Mouse (Mus musculus) erythroblast, embryonic 14.5 days (primary cell): ENCODE measurements around the gene 4931428L18Rik.

Experiments
- GATA1 ChIP-seq: IDR thresholded peaks from 2 replicates; pipeline ENCODE4 v1.6.1; 2012; ENCODE audit warnings: low read length, inconsistent platforms, mixed read lengths
- TAL1 ChIP-seq: IDR thresholded peaks from 3 replicates; pipeline ENCODE4 v1.6.1; 2012; ENCODE audit warnings: low read length, inconsistent platforms, mixed read lengths

- TF ChIP-seq GATA1 (no peak), TAL1 (no peak)
Measured at GRCm38 (mm10) chr1:31210144-31210543, 12.3 kb downstream of the 4931428L18Rik start.
